Mouse (Mus musculus): ENCODE measurements around the gene Slc11a2. TPM values are rescaled to one million over a fixed set of nuclear protein-coding genes. Genes with fewer than 3 reads are reported as not detected.

Gene Slc11a2
- total RNA-seq, 1 experiment: 59.8 TPM

DNA sequence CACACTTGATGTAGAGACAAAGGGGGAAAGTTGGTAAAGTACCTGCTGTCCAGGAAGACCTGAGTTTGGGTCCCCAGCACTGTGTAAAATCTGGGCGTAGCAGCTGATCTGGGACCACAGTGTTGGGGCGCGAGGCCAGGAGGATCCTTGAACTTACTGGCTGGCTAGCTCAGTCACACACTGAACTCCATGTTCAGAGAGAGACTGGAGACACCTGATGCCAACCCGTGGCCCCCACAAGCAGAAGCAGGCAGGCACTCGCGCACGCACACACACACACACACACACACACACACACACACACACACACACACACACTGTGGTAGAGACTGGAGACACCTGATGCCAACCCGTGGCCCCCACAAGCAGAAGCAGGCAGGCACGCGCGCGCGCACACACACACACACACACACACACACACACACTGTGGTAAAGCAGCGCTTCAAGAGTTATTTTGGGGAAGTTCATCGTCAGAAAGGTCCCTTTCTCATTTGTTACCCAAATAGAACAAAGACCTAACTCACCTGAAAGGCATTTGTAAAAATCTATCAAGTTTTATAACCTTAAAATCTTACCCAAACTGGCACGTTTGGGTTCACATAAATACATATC lies 36.5 kb downstream of the Slc11a2 start:
- peaks cover 4% of the 10 kb centered on the region; the same call in 1 of the 2 replicates for H3K36me3 ChIP-seq (ENCODE audit: control insufficient read depth, insufficient read depth, low read length, poor library complexity, severe bottlenecking)
- no peak overlapping the region for H3K9ac ChIP-seq (ENCODE audit: insufficient read depth, low read depth, low read length, poor library complexity, severe bottlenecking)
- no peak overlapping the region for H3K4me3 ChIP-seq (ENCODE audit: insufficient read depth in 1 of 2, low read depth in 1 of 2, low read length in 2 of 2, poor library complexity in 1 of 2, severe bottlenecking in 1 of 2)
- no peak for DNase-seq (ENCODE audit: low read depth, low spot score)
- H3K9me3 ChIP-seq (ENCODE audit: control insufficient read depth, insufficient read depth, low read depth, low read length): no peaks in the 10 kb centered on the region
- in situ Hi-C loops (cut with MboI; ENCODE audit: low sequenced_read_pairs in 2 of 2, unreplicated experiment in 2 of 2): no loop called here
- H3K27ac ChIP-seq (ENCODE audit: insufficient read depth, low read depth, low read length, poor library complexity, severe bottlenecking): no peak overlapping the region
- H3K4me1 ChIP-seq (ENCODE audit: control insufficient read depth in 2 of 2, insufficient read depth in 2 of 2, low read length in 2 of 2, poor library complexity in 1 of 2): peaks cover 2 to 4% of the 10 kb centered on the region in 2 experiments; a peak in 2 of 4 replicates
- TF ChIP-seq ZC3H11A (IDR thresholded peaks at IDR 0.05; ENCODE audit: borderline replicate concordance, low read depth, low read length): no peak
- TF ChIP-seq ZNF384 (IDR thresholded peaks at IDR 0.05; ENCODE audit: low read depth, low read length): no peak
- TF ChIP-seq CHD2 (IDR thresholded peaks at IDR 0.05; ENCODE audit: low read depth, low read length): no peak
- no peak for TF ChIP-seq MAFK (IDR thresholded peaks at IDR 0.05; ENCODE audit: insufficient read depth, low read depth, low read length)
- TF ChIP-seq HCFC1 (IDR thresholded peaks at IDR 0.05; ENCODE audit: borderline replicate concordance, insufficient read depth, low read length): no peak

DNA sequence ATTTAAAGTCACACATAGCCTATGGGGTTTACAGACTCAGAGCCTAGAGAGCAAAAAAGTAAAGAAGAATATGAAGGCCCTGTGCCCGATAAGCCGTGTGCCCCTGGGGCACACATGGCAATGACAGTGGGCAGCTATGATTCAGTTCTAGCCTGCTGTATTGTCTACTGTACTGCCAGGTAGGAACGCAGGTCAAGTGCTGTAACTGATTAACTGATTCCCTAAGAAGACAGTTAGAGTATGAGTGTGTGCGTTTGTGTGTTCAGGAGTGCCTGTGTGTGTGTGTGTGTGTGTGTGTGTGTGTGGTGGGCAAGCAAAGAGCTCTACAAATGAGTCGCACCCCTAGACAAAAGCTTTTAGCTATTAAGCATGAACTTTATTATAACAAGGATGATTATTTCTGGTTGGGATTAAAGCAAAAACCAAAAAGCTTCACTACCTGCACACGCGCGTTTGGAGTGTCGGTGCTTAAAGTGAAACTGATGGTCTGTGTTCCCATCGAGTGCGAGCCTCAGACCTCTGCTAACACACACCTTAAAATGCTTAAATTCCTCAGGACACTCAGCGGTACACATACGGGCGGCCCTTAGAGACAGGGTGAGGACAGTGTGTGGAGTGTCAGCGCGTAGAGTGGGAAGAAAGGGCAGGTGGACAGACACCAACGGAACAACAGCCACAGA lies 37.2 kb downstream of the Slc11a2 start:
- H3K4me3 ChIP-seq (ENCODE audit: insufficient read depth in 1 of 2, low read depth in 1 of 2, low read length in 2 of 2, poor library complexity in 1 of 2, severe bottlenecking in 1 of 2): no peak overlapping the region
- H3K9ac ChIP-seq (ENCODE audit: insufficient read depth, low read depth, low read length, poor library complexity, severe bottlenecking): no peak overlapping the region
- H3K36me3 ChIP-seq (ENCODE audit: control insufficient read depth, insufficient read depth, low read length, poor library complexity, severe bottlenecking): 0 out of 2 replicates have a peak, but pooled peaks cover 2% of the 10 kb centered on the region
- TF ChIP-seq ZC3H11A (IDR thresholded peaks at IDR 0.05; ENCODE audit: borderline replicate concordance, low read depth, low read length) (no peak), CHD2 (IDR thresholded peaks at IDR 0.05; ENCODE audit: low read depth, low read length) (no peak), MAFK (IDR thresholded peaks at IDR 0.05; ENCODE audit: insufficient read depth, low read depth, low read length) (no peak), HCFC1 (IDR thresholded peaks at IDR 0.05; ENCODE audit: borderline replicate concordance, insufficient read depth, low read length) (no peak), ZNF384 (IDR thresholded peaks at IDR 0.05; ENCODE audit: low read depth, low read length) (no peak)
- H3K9me3 ChIP-seq (ENCODE audit: control insufficient read depth, insufficient read depth, low read depth, low read length): no peaks in the 10 kb centered on the region
- in situ Hi-C loops (cut with MboI; ENCODE audit: low sequenced_read_pairs in 2 of 2, unreplicated experiment in 2 of 2): no loop called here
- no peak overlapping the region for H3K27ac ChIP-seq (ENCODE audit: insufficient read depth, low read depth, low read length, poor library complexity, severe bottlenecking)
- no peak for DNase-seq (ENCODE audit: low read depth, low spot score)
- H3K4me1 ChIP-seq (ENCODE audit: control insufficient read depth in 2 of 2, insufficient read depth in 2 of 2, low read length in 2 of 2, poor library complexity in 1 of 2): peaks cover under 1 to 2% of the 10 kb centered on the region in 2 experiments; a peak in 1 of 4 replicates

DNA sequence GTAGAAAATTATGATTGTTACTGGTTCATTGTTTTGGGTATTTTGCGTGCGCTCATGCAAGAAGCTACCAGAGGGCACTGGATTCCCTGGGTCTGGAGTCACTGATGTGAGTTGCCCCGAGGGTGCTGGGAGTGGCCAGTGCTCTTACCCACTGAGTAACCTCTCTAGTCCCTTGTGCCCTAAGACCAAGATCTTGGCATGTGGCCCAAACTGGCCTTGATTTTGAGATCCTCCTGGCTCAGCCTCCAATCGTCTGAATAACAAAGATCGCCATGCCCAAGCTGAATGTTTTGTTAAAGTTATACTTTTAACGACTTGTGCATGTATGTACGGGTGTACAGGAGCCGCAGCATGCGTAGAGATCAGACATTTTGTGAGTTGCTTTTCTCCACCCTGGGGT lies 39.2 kb downstream of the Slc11a2 start:
- no peak for TF ChIP-seq CHD2 (IDR thresholded peaks at IDR 0.05; ENCODE audit: low read depth, low read length)
- no peak for TF ChIP-seq HCFC1 (IDR thresholded peaks at IDR 0.05; ENCODE audit: borderline replicate concordance, insufficient read depth, low read length)
- TF ChIP-seq ZNF384 (IDR thresholded peaks at IDR 0.05; ENCODE audit: low read depth, low read length): no peak
- no peak for TF ChIP-seq MAFK (IDR thresholded peaks at IDR 0.05; ENCODE audit: insufficient read depth, low read depth, low read length)
- TF ChIP-seq ZC3H11A (IDR thresholded peaks at IDR 0.05; ENCODE audit: borderline replicate concordance, low read depth, low read length): no peak
- Histone ChIP-seq H3K36me3 (ENCODE audit: control insufficient read depth, insufficient read depth, low read length, poor library complexity, severe bottlenecking) (0 out of 2 replicates have a peak, but pooled peaks cover 2% of the 10 kb centered on the region), H3K4me1 (ENCODE audit: control insufficient read depth in 2 of 2, insufficient read depth in 2 of 2, low read length in 2 of 2, poor library complexity in 1 of 2) (no peaks in the 10 kb centered on the region), H3K9ac (ENCODE audit: insufficient read depth, low read depth, low read length, poor library complexity, severe bottlenecking) (no peak overlapping the region), H3K4me3 (ENCODE audit: insufficient read depth in 1 of 2, low read depth in 1 of 2, low read length in 2 of 2, poor library complexity in 1 of 2, severe bottlenecking in 1 of 2) (no peak overlapping the region), H3K9me3 (ENCODE audit: control insufficient read depth, insufficient read depth, low read depth, low read length) (no peaks in the 10 kb centered on the region), H3K27ac (ENCODE audit: insufficient read depth, low read depth, low read length, poor library complexity, severe bottlenecking) (no peak overlapping the region)
- no peak for DNase-seq (ENCODE audit: low read depth, low spot score)
- in situ Hi-C loops (cut with MboI; ENCODE audit: low sequenced_read_pairs in 2 of 2, unreplicated experiment in 2 of 2): no loop called here

DNA sequence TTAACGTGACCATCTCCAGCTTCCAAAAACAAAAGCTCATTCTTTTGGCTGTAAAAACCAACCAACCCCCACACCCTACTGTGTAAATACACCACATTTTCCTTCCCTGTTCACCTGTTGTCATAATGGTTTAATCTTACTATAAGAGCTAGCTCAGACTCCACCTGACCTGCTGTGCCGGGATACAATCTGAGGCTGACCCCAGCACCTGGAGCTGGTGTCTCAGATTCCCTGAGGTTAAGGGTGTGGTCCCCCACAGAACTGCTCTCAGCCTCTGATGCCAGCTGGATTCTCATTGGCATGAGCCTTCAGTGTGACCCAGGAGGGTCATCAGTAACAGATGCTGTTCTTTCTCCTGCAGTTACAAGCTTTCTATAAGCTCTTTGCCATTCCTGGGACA lies 44.8 kb downstream of the Slc11a2 start:
- in situ Hi-C loops (cut with MboI; ENCODE audit: low sequenced_read_pairs in 2 of 2, unreplicated experiment in 2 of 2): no loop called here
- no peaks in the 10 kb centered on the region for H3K4me1 ChIP-seq (ENCODE audit: control insufficient read depth in 2 of 2, insufficient read depth in 2 of 2, low read length in 2 of 2, poor library complexity in 1 of 2)
- DNase-seq (ENCODE audit: low read depth, low spot score): no peak
- H3K36me3 ChIP-seq (ENCODE audit: control insufficient read depth, insufficient read depth, low read length, poor library complexity, severe bottlenecking): no peaks in the 10 kb centered on the region
- H3K9me3 ChIP-seq (ENCODE audit: control insufficient read depth, insufficient read depth, low read depth, low read length): no peaks in the 10 kb centered on the region
- H3K9ac ChIP-seq (ENCODE audit: insufficient read depth, low read depth, low read length, poor library complexity, severe bottlenecking): no peak overlapping the region
- H3K4me3 ChIP-seq (ENCODE audit: insufficient read depth in 1 of 2, low read depth in 1 of 2, low read length in 2 of 2, poor library complexity in 1 of 2, severe bottlenecking in 1 of 2): no peak overlapping the region
- H3K27ac ChIP-seq (ENCODE audit: insufficient read depth, low read depth, low read length, poor library complexity, severe bottlenecking): no peak overlapping the region
- TF ChIP-seq ZNF384 (IDR thresholded peaks at IDR 0.05; ENCODE audit: low read depth, low read length) (no peak), CHD2 (IDR thresholded peaks at IDR 0.05; ENCODE audit: low read depth, low read length) (no peak), MAFK (IDR thresholded peaks at IDR 0.05; ENCODE audit: insufficient read depth, low read depth, low read length) (no peak), HCFC1 (IDR thresholded peaks at IDR 0.05; ENCODE audit: borderline replicate concordance, insufficient read depth, low read length) (no peak), ZC3H11A (IDR thresholded peaks at IDR 0.05; ENCODE audit: borderline replicate concordance, low read depth, low read length) (no peak)
